Mouse (Mus musculus) olfactory bulb, adult 2 months (tissue): ENCODE data around the gene Galnt18. TPM values are rescaled to one million over a fixed set of nuclear protein-coding genes. Genes with fewer than 3 reads are reported as not detected.
A peak's percentile ranks its signal among the peaks of the same experiment; 100 is the strongest.

Experiments
- H3K27ac ChIP-seq: fragments of 200-500 bp; 2 replicates; pipeline ENCODE4 v1.5.1; 2012; ENCODE audit warnings: low read depth, low read length; ENCODE audit not compliant: insufficient read depth
- H3K4me1 ChIP-seq: fragments of 200-500 bp; 2 replicates; pipeline ENCODE4 v1.6.1; 2012; ENCODE audit warnings: low read length; ENCODE audit not compliant: control insufficient read depth, insufficient read depth
- H3K4me3 ChIP-seq: fragments of 200-500 bp; 2 replicates; pipeline ENCODE4 v1.5.1; 2012; ENCODE audit warnings: mild to moderate bottlenecking, low read depth, low read length, moderate library complexity; ENCODE audit not compliant: insufficient read depth
- CTCF ChIP-seq: fragments of 200-500 bp; IDR thresholded peaks from 2 replicates; pipeline ENCODE4 v1.5.1; 2012; ENCODE audit warnings: low read depth, mild to moderate bottlenecking, low read length, moderate library complexity; ENCODE audit not compliant: insufficient read depth
- POLR2A ChIP-seq: fragments of 200-500 bp; IDR thresholded peaks from 2 replicates; pipeline ENCODE4 v1.6.1; 2012; ENCODE audit warnings: mild to moderate bottlenecking, low read depth, low read length, moderate library complexity; ENCODE audit not compliant: insufficient read depth
- WGBS: fragments of 180-500 bp; shearing (Covaris S2); methylation state at CpG from one replicate; pipeline ENCODE4 v1.1.7; 2018; 5-methylcytosine and 5-hydroxymethylcytosine counted together
- polyA plus RNA-seq: library from polyadenylated mRNA; stranded (reverse); fragments of >200 nt; gene quantifications from 2 replicates; pipeline ENCODE4 v1.2.4, GENCODE M21; 2012; ENCODE audit warnings: low replicate concordance; ENCODE audit not compliant: missing spikeins, insufficient read depth, insufficient read length

Gene Galnt18
- not detected in 2 replicates for polyA plus RNA-seq

- H3K4me3 ChIP-seq = peak within 1 kb of the TSS; percentile 54
- under 1% methylated on average over 52 of the region's 52 CpGs for WGBS
- TF ChIP-seq POLR2A (peak; percentile 84), CTCF (no peak)
- H3K4me1 ChIP-seq = 0 out of 2 replicates have a peak, but pooled peaks cover 4% of the 10 kb centered on the region
- peak within 1 kb of the TSS; percentile 52 for H3K27ac ChIP-seq
Measured at GRCm38 (mm10) chr7:111779504-111780242, at the start of gene Galnt18. Gene Galnt18 (minus strand): TSS chr7:111779977.

GRCm38 (mm10) chr7:111827337-111827736 is 47.6 kb upstream of the Galnt18 start:
- TF ChIP-seq POLR2A (no peak), CTCF (no peak)
- H3K27ac ChIP-seq = no peak overlapping the region
- 100% methylated on average over 1 of the region's 1 CpGs for WGBS
- peaks cover 2% of the 10 kb centered on the region; the same call in 1 of the 2 replicates for H3K4me1 ChIP-seq
- H3K4me3 ChIP-seq = no peak overlapping the region

- H3K27ac ChIP-seq = no peak overlapping the region
- H3K4me1 ChIP-seq = peaks cover 5% of the 10 kb centered on the region
- TF ChIP-seq POLR2A (no peak), CTCF (no peak)
- WGBS = 37% methylated on average over 1 of the region's 1 CpGs
- H3K4me3 ChIP-seq = no peak overlapping the region
Measured at GRCm38 (mm10) chr7:111813093-111813492, 33.3 kb upstream of the Galnt18 start.

- WGBS = 58% methylated on average over 2 of the region's 2 CpGs
- Histone ChIP-seq H3K4me3 (no peak overlapping the region), H3K27ac (no peak overlapping the region), H3K4me1 (peaks cover 5% of the 10 kb centered on the region)
- no peak for TF ChIP-seq POLR2A
- TF ChIP-seq CTCF = no peak
Measured at GRCm38 (mm10) chr7:111811036-111811435, 31.3 kb upstream of the Galnt18 start.

- TF ChIP-seq CTCF = no peak
- no peak for TF ChIP-seq POLR2A
- Histone ChIP-seq H3K27ac (no peak overlapping the region), H3K4me3 (no peak overlapping the region), H3K4me1 (peaks cover 5% of the 10 kb centered on the region)
- 92% methylated on average over 3 of the region's 3 CpGs for WGBS
Measured at GRCm38 (mm10) chr7:111809796-111810195, 30.0 kb upstream of the Galnt18 start.

- WGBS = 97% methylated on average over 1 of the region's 1 CpGs
Measured at GRCm38 (mm10) chr7:111806083-111806482, 26.3 kb upstream of the Galnt18 start.

GRCm38 (mm10) chr7:111804646-111805045 is 24.9 kb upstream of the Galnt18 start:
- H3K4me3 ChIP-seq = no peak overlapping the region
- 79% methylated on average over 4 of the region's 4 CpGs for WGBS
- TF ChIP-seq POLR2A (no peak), CTCF (no peak)

More at GRCm38 (mm10) chr7:111806083-111806482, 26.3 kb upstream of the Galnt18 start:
- TF ChIP-seq POLR2A = no peak
- TF ChIP-seq CTCF = no peak
- no peaks in the 10 kb centered on the region for H3K4me1 ChIP-seq
- H3K4me3 ChIP-seq = no peak overlapping the region
- H3K27ac ChIP-seq = no peak overlapping the region

GRCm38 (mm10) chr7:111800785-111801184 is 21.0 kb upstream of the Galnt18 start:
- no peak for TF ChIP-seq POLR2A
- TF ChIP-seq CTCF = no peak
- 78% methylated on average over 5 of the region's 5 CpGs for WGBS
- H3K4me3 ChIP-seq = no peak overlapping the region
- H3K27ac ChIP-seq = no peak overlapping the region
- H3K4me1 ChIP-seq = no peaks in the 10 kb centered on the region

More at GRCm38 (mm10) chr7:111804646-111805045, 24.9 kb upstream of the Galnt18 start:
- H3K4me1 ChIP-seq = no peaks in the 10 kb centered on the region
- no peak overlapping the region for H3K27ac ChIP-seq

GRCm38 (mm10) chr7:111800120-111800519 is 20.3 kb upstream of the Galnt18 start:
- Histone ChIP-seq H3K4me3 (no peak overlapping the region), H3K27ac (no peak overlapping the region), H3K4me1 (no peaks in the 10 kb centered on the region)
- whole genome bisulfite sequencing = 88% methylated on average over 5 of the region's 5 CpGs
- TF ChIP-seq CTCF (no peak), POLR2A (no peak)

GRCm38 (mm10) chr7:111799021-111799420 is 19.2 kb upstream of the Galnt18 start:
- WGBS = 68% methylated on average over 5 of the region's 5 CpGs
- TF ChIP-seq POLR2A = no peak
- Histone ChIP-seq H3K4me3 (no peak overlapping the region), H3K4me1 (no peaks in the 10 kb centered on the region), H3K27ac (no peak overlapping the region)
